Mouse (Mus musculus) midbrain, embryonic 15.5 days (tissue): ENCODE results near the gene Mmp8. TPM values are rescaled to one million over a fixed set of nuclear protein-coding genes. Genes with fewer than 3 reads are reported as not detected.

ENCODE experiments used
- ATAC-seq: fragments of 200-750 bp; cut with Nextera tagmentation; replicated peaks from 2 replicates; pipeline ENCODE4 v1.8.0; 2017; ENCODE audit warnings: moderate TSS enrichment
- H3K27ac ChIP-seq: fragments of 300-500 bp; sonication (generic); 2 replicates; pipeline ENCODE4 v1.5.1; 2015; ENCODE audit warnings: mild to moderate bottlenecking, inconsistent platforms
- H3K27me3 ChIP-seq: fragments of 300-500 bp; sonication (generic); replicated peaks from 2 replicates; pipeline ENCODE4 v1.6.1; 2015; ENCODE audit warnings: inconsistent platforms
- H3K36me3 ChIP-seq: fragments of 300-500 bp; sonication (generic); replicated peaks from 2 replicates; pipeline ENCODE4 v1.6.1; 2015; ENCODE audit warnings: inconsistent platforms
- H3K4me1 ChIP-seq: fragments of 300-500 bp; sonication (generic); 2 replicates; pipeline ENCODE4 v1.6.1; 2015; ENCODE audit warnings: inconsistent platforms
- H3K4me2 ChIP-seq: fragments of 300-500 bp; sonication (generic); 2 replicates; pipeline ENCODE4 v1.6.1; 2015; ENCODE audit warnings: inconsistent platforms, mild to moderate bottlenecking, moderate library complexity
- H3K4me3 ChIP-seq: fragments of 300-500 bp; sonication (generic); 2 replicates; pipeline ENCODE4 v1.5.1; 2015; ENCODE audit warnings: mild to moderate bottlenecking, inconsistent platforms
- H3K9ac ChIP-seq: fragments of 300-500 bp; sonication (generic); 2 replicates; pipeline ENCODE4 v1.6.1; 2015; ENCODE audit warnings: mild to moderate bottlenecking, inconsistent platforms
- H3K9me3 ChIP-seq: fragments of 300-500 bp; sonication (generic); 2 replicates; pipeline ENCODE4 v1.6.1; 2016; ENCODE audit warnings: inconsistent platforms
- WGBS: fragments of 180-500 bp; shearing (Covaris S2); methylation state at CpG from one replicate; pipeline ENCODE4 v1.1.7; 2015; ENCODE audit warnings: mixed read lengths; 5-methylcytosine and 5-hydroxymethylcytosine counted together
- polyA plus RNA-seq: library from polyadenylated mRNA; unstranded; fragments of >200 nt; fragmentation: Nextera tagmentation; extraction: Ambion mirVana; gene quantifications from 2 replicates; pipeline ENCODE4 v1.2.1, GENCODE M21; 2015

Gene Mmp8
- 0.10 TPM in 1 of 2 replicates, not detected in the other for polyA plus RNA-seq

GRCm38 (mm10) chr9:7558221-7559017 is at the start of gene Mmp8:
Gene Mmp8 (plus strand): TSS chr9:7558456.
- no peak within 1 kb of the TSS for H3K4me2 ChIP-seq
- H3K9me3 ChIP-seq: no peaks in the 10 kb centered on the region
- WGBS: 89% methylated on average over 8 of the region's 8 CpGs
- H3K36me3 ChIP-seq: no peaks in the 10 kb centered on the region
- H3K27ac ChIP-seq: no peak within 1 kb of the TSS
- H3K4me3 ChIP-seq: no peak within 1 kb of the TSS
- no peaks in the 10 kb centered on the region for H3K4me1 ChIP-seq
- no peak for ATAC-seq
- no peak within 1 kb of the TSS for H3K9ac ChIP-seq
- no peaks in the 10 kb centered on the region for H3K27me3 ChIP-seq

GRCm38 (mm10) chr9:7509619-7510233 is 48.5 kb upstream of the Mmp8 start:
- WGBS: 94% methylated on average over 10 of the region's 10 CpGs
- Histone ChIP-seq H3K9ac (no peak overlapping the region), H3K36me3 (no peaks in the 10 kb centered on the region), H3K9me3 (no peaks in the 10 kb centered on the region), H3K4me1 (no peaks in the 10 kb centered on the region), H3K27ac (no peak overlapping the region), H3K4me2 (no peak overlapping the region), H3K4me3 (no peak overlapping the region), H3K27me3 (no peaks in the 10 kb centered on the region)
- no peak for ATAC-seq

GRCm38 (mm10) chr9:7517944-7518571 is 40.2 kb upstream of the Mmp8 start:
- Histone ChIP-seq H3K27me3 (no peaks in the 10 kb centered on the region), H3K9ac (no peak overlapping the region), H3K36me3 (no peaks in the 10 kb centered on the region), H3K4me3 (no peak overlapping the region), H3K27ac (no peak overlapping the region), H3K4me2 (no peak overlapping the region), H3K4me1 (no peaks in the 10 kb centered on the region), H3K9me3 (no peaks in the 10 kb centered on the region)
- ATAC-seq: no peak
- 53% methylated on average over 4 of the region's 4 CpGs for WGBS

GRCm38 (mm10) chr9:7526255-7526940 is 31.9 kb upstream of the Mmp8 start:
- Histone ChIP-seq H3K36me3 (no peaks in the 10 kb centered on the region), H3K4me1 (no peaks in the 10 kb centered on the region), H3K9ac (no peak overlapping the region), H3K27me3 (no peaks in the 10 kb centered on the region), H3K4me2 (no peak overlapping the region), H3K4me3 (no peak overlapping the region), H3K9me3 (no peaks in the 10 kb centered on the region), H3K27ac (no peak overlapping the region)
- WGBS: 74% methylated on average over 4 of the region's 4 CpGs
- ATAC-seq: no peak

GRCm38 (mm10) chr9:7542763-7543162 is 15.5 kb upstream of the Mmp8 start:
- Histone ChIP-seq H3K9me3 (no peaks in the 10 kb centered on the region), H3K4me3 (no peak overlapping the region)

GRCm38 (mm10) chr9:7544923-7545457 is 13.3 kb upstream of the Mmp8 start:
- no peak overlapping the region for H3K4me2 ChIP-seq
- WGBS: 79% methylated on average over 1 of the region's 1 CpGs
- no peaks in the 10 kb centered on the region for H3K9me3 ChIP-seq
- ATAC-seq: no peak
- H3K27ac ChIP-seq: no peak overlapping the region
- H3K27me3 ChIP-seq: no peaks in the 10 kb centered on the region
- no peak overlapping the region for H3K4me3 ChIP-seq
- no peaks in the 10 kb centered on the region for H3K4me1 ChIP-seq
- no peaks in the 10 kb centered on the region for H3K36me3 ChIP-seq
- no peak overlapping the region for H3K9ac ChIP-seq

More at GRCm38 (mm10) chr9:7542763-7543162, 15.5 kb upstream of the Mmp8 start:
- no peaks in the 10 kb centered on the region for H3K4me1 ChIP-seq
- H3K27me3 ChIP-seq: no peaks in the 10 kb centered on the region
- no peak for ATAC-seq
- no peak overlapping the region for H3K9ac ChIP-seq
- no peak overlapping the region for H3K4me2 ChIP-seq
- H3K36me3 ChIP-seq: no peaks in the 10 kb centered on the region
- no peak overlapping the region for H3K27ac ChIP-seq

GRCm38 (mm10) chr9:7545471-7545870 is 12.8 kb upstream of the Mmp8 start:
- no peak overlapping the region for H3K27ac ChIP-seq
- H3K9ac ChIP-seq: no peak overlapping the region
- H3K4me3 ChIP-seq: no peak overlapping the region
- H3K4me2 ChIP-seq: no peak overlapping the region
- no peaks in the 10 kb centered on the region for H3K9me3 ChIP-seq
- WGBS: 49% methylated on average over 1 of the region's 1 CpGs
- no peak for ATAC-seq
- no peaks in the 10 kb centered on the region for H3K4me1 ChIP-seq
- no peaks in the 10 kb centered on the region for H3K27me3 ChIP-seq
- H3K36me3 ChIP-seq: no peaks in the 10 kb centered on the region

- no peak overlapping the region for H3K4me2 ChIP-seq
- no peaks in the 10 kb centered on the region for H3K36me3 ChIP-seq
- no peaks in the 10 kb centered on the region for H3K4me1 ChIP-seq
- 89% methylated on average over 7 of the region's 7 CpGs for WGBS
- no peaks in the 10 kb centered on the region for H3K27me3 ChIP-seq
- no peak for ATAC-seq
- H3K9me3 ChIP-seq: no peaks in the 10 kb centered on the region
- H3K27ac ChIP-seq: no peak overlapping the region
- no peak overlapping the region for H3K9ac ChIP-seq
- no peak overlapping the region for H3K4me3 ChIP-seq
Measured at GRCm38 (mm10) chr9:7545920-7546319, 12.3 kb upstream of the Mmp8 start.

- ATAC-seq: no peak
- no peak overlapping the region for H3K4me2 ChIP-seq
Measured at GRCm38 (mm10) chr9:7551943-7552342, 6.3 kb upstream of the Mmp8 start.

GRCm38 (mm10) chr9:7553536-7553935 is 4.7 kb upstream of the Mmp8 start:
- Histone ChIP-seq H3K4me1 (no peaks in the 10 kb centered on the region), H3K9me3 (no peaks in the 10 kb centered on the region), H3K4me3 (no peak overlapping the region), H3K27me3 (no peaks in the 10 kb centered on the region), H3K4me2 (no peak overlapping the region), H3K27ac (no peak overlapping the region), H3K9ac (no peak overlapping the region), H3K36me3 (no peaks in the 10 kb centered on the region)
- no peak for ATAC-seq
- 84% methylated on average over 3 of the region's 3 CpGs for WGBS

More at GRCm38 (mm10) chr9:7551943-7552342, 6.3 kb upstream of the Mmp8 start:
- Histone ChIP-seq H3K9me3 (no peaks in the 10 kb centered on the region), H3K4me1 (no peaks in the 10 kb centered on the region), H3K27ac (no peak overlapping the region), H3K36me3 (no peaks in the 10 kb centered on the region), H3K9ac (no peak overlapping the region), H3K4me3 (no peak overlapping the region), H3K27me3 (no peaks in the 10 kb centered on the region)

- ATAC-seq: no peak
- Histone ChIP-seq H3K4me3 (no peak overlapping the region), H3K27me3 (no peaks in the 10 kb centered on the region), H3K27ac (no peak overlapping the region), H3K9me3 (no peaks in the 10 kb centered on the region), H3K36me3 (no peaks in the 10 kb centered on the region), H3K4me2 (no peak overlapping the region), H3K9ac (no peak overlapping the region), H3K4me1 (no peaks in the 10 kb centered on the region)
- 37% methylated on average over 3 of the region's 3 CpGs for WGBS
Measured at GRCm38 (mm10) chr9:7554382-7554781, 3.9 kb upstream of the Mmp8 start.

GRCm38 (mm10) chr9:7560026-7560425 is 1.8 kb downstream of the Mmp8 start:
- Histone ChIP-seq H3K4me2 (no peak overlapping the region), H3K9me3 (no peaks in the 10 kb centered on the region), H3K4me1 (no peaks in the 10 kb centered on the region), H3K27ac (no peak overlapping the region), H3K36me3 (no peaks in the 10 kb centered on the region), H3K9ac (no peak overlapping the region), H3K27me3 (no peaks in the 10 kb centered on the region), H3K4me3 (no peak overlapping the region)
- 55% methylated on average over 4 of the region's 4 CpGs for WGBS
- ATAC-seq: no peak
